Mouse (Mus musculus): ENCODE results near the gene Arrdc1. TPM values are rescaled to one million over a fixed set of nuclear protein-coding genes. Genes with fewer than 3 reads are reported as not detected.

The Arrdc1 gene
- polyA plus RNA-seq, 1 experiment from 2014 or later = 116 TPM

DNA sequence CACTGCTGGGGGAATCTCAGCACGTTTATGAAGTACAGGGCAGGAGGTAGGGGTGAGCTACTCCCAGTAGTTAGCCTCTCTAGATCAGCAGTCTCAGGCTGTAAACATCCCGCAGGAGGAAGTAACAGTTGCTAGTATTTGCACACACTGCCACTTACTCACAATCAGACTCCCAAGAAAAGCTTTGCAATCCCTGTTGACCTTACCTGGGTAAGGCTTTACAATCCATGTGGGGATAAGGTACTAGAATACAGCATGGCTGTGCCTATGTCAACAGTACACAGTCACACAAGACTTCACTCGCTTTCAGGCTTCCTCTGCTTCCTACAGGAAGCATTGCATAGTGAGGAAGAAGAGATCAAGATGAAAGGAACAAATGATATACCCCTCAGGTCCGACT is 38.3 kb downstream of the Arrdc1 start:
- H3K27me3 ChIP-seq = no peaks in the 10 kb centered on the region
- no peak overlapping the region for H3K9ac ChIP-seq
- no peak overlapping the region for H3K4me3 ChIP-seq
- peaks cover 10% of the 10 kb centered on the region for H3K4me1 ChIP-seq
- H3K36me3 ChIP-seq = no peaks in the 10 kb centered on the region
- WGBS = 70% methylated on average over 4 of the region's 4 CpGs
- H3K4me2 ChIP-seq = no peak overlapping the region
- no peak overlapping the region for H3K27ac ChIP-seq
- H3K9me3 ChIP-seq = no peaks in the 10 kb centered on the region
- no peak for ATAC-seq (ENCODE audit: borderline replicate concordance, extremely low read depth, low FRiP score, low TSS enrichment)

DNA sequence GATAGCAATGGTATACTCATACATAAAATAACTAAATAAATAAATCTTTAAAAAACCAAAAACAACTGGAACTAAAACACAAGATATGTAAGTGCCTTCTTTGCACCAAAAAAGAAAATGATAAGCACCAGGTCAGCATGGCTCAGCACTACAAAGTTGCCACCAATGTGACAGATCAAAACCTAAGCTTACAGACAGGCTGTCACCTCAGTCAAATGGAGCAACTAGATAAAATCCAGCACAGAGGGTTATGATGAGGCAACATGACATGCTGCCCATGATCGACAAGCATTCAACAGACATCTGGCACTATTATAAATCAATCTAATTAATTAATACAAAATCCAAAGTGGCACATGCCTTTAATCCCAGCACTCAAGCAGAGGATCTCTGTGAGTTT is 40.8 kb downstream of the Arrdc1 start:
- H3K9ac ChIP-seq = no peak overlapping the region
- no peak overlapping the region for H3K4me3 ChIP-seq
- H3K36me3 ChIP-seq = no peaks in the 10 kb centered on the region
- H3K9me3 ChIP-seq = no peaks in the 10 kb centered on the region
- 98% methylated on average over 1 of the region's 1 CpGs for WGBS
- no peak overlapping the region for H3K27ac ChIP-seq
- ATAC-seq (ENCODE audit: borderline replicate concordance, extremely low read depth, low FRiP score, low TSS enrichment) = no peak
- no peak overlapping the region for H3K4me2 ChIP-seq
- H3K27me3 ChIP-seq = no peaks in the 10 kb centered on the region
- H3K4me1 ChIP-seq = peaks cover 5% of the 10 kb centered on the region; the same call in 1 of the 2 replicates

DNA sequence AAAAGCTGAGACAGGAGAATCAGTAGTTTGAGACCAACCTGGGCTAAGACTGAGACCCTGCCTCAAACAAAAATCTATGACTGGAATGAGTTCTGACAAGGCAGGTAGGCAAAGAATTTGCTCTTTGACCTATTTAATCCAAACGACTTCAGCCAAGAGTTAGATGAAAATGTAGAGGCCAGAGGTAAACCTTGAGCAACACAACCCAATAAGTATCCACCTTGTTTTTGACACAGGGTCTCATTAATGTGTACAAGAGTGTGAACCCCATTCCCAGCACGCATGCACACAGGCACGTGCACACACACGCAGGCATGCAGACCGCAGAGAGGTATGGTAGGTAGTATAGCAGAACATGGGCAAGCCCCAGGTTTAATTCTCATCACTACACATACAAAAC is 42.7 kb downstream of the Arrdc1 start:
- 81% methylated on average over 5 of the region's 5 CpGs for WGBS
- no peak overlapping the region for H3K4me3 ChIP-seq
- H3K36me3 ChIP-seq = no peaks in the 10 kb centered on the region
- H3K4me1 ChIP-seq = peaks cover 5% of the 10 kb centered on the region; the same call in 1 of the 2 replicates
- no peak for ATAC-seq (ENCODE audit: borderline replicate concordance, extremely low read depth, low FRiP score, low TSS enrichment)
- H3K27me3 ChIP-seq = no peaks in the 10 kb centered on the region
- no peak overlapping the region for H3K9ac ChIP-seq
- H3K27ac ChIP-seq = no peak overlapping the region
- no peaks in the 10 kb centered on the region for H3K9me3 ChIP-seq
- H3K4me2 ChIP-seq = no peak overlapping the region

DNA sequence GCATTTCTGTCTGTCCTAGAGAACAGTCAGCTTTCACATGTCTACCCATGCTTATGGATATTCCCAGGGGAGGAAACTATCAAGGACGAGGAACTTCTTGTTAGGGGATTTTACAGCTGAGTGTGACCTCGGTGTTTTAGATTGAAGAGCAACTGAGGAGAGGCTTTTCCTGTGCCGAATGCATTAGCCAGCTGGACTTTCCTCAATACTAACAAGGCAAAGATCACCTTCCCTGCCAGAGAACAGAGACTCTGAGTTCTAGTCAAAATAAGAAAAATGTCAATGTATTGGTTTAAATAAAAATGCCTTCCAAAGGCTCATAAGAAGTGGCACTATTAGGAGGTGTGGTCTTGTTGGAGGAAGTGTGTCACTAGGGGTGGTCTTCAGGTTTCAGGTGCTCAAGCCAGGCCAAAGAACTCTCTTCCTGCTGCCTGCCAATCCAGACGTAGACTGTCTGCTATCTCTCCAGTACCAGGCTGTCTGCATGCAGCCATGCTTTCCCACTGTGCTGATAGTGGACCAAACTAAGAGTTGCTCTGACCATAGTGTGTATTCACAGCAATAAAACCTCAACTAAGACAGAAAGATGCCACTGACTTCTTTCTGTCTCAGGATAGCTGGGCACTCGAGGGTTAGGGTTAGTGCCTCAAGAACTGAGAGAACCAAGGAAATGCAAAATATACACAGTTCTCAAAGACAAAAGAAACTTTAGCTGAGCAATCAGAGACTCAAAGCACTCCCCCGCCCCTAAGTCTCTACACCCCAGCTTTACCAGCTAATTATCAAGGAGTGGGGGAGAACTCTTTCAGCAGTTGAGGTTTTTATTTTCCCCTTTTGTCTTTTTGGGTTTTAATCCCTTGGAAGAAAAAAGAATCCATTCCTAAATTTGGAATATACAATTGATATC is 44.3 kb downstream of the Arrdc1 start:
- ATAC-seq (ENCODE audit: borderline replicate concordance, extremely low read depth, low FRiP score, low TSS enrichment) = no peak
- no peak overlapping the region for H3K4me2 ChIP-seq
- H3K27me3 ChIP-seq = no peaks in the 10 kb centered on the region
- no peaks in the 10 kb centered on the region for H3K9me3 ChIP-seq
- no peak overlapping the region for H3K27ac ChIP-seq
- H3K9ac ChIP-seq = no peak overlapping the region
- WGBS = 71% methylated on average over 6 of the region's 6 CpGs
- peaks cover 5% of the 10 kb centered on the region; the same call in 1 of the 2 replicates for H3K4me1 ChIP-seq
- no peak overlapping the region for H3K4me3 ChIP-seq
- H3K36me3 ChIP-seq = peaks cover 12% of the 10 kb centered on the region; the same call in 1 of the 2 replicates

DNA sequence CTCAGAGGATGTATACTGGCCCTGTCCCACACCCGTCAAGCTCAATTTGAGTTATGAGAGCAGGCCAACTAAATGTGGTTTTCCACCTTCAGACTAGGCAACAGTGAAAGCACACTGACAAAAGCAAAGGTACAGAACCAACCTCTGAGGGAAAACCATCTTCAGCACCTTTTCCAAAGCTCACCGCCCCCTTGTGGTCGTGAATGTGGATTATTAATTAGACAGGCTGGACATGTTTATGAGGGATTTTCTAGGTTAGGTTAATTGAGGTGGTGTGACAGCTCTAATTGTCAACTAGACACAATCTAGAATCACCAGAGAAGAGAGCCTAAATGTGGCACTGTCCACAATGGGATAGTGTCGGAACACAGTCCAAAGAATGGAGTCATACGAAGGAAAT is 46.2 kb downstream of the Arrdc1 start:
- no peak for ATAC-seq (ENCODE audit: borderline replicate concordance, extremely low read depth, low FRiP score, low TSS enrichment)
- H3K4me2 ChIP-seq = no peak overlapping the region
- no peak overlapping the region for H3K27ac ChIP-seq
- no peaks in the 10 kb centered on the region for H3K9me3 ChIP-seq
- H3K9ac ChIP-seq = no peak overlapping the region
- peaks cover 22% of the 10 kb centered on the region for H3K36me3 ChIP-seq
- 81% methylated on average over 5 of the region's 5 CpGs for WGBS
- H3K27me3 ChIP-seq = no peaks in the 10 kb centered on the region
- peaks cover 5% of the 10 kb centered on the region; the same call in 1 of the 2 replicates for H3K4me1 ChIP-seq
- H3K4me3 ChIP-seq = no peak overlapping the region

DNA sequence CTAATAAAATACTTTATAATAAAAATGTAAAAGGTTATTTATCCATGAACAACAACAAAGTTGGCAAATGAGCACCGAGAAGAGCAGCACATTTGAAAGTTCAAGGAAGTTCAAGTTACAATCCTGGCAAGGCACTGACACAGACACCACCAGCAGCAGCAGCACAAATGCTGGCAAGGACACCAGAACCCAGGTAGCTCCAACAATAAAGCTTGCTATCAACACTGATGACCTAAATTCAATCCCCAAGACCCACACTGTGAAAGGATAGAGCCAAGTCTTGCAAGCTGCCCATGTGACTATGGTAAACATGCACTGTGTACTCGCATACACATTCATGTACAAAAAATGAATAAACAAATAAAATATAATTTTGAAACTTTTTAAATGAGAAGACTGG is 54.4 kb downstream of the Arrdc1 start:
- no peaks in the 10 kb centered on the region for H3K9me3 ChIP-seq
- H3K4me1 ChIP-seq = no peaks in the 10 kb centered on the region
- H3K27ac ChIP-seq = no peak overlapping the region
- 87% methylated on average over 2 of the region's 2 CpGs for WGBS
- no peak for ATAC-seq (ENCODE audit: borderline replicate concordance, extremely low read depth, low FRiP score, low TSS enrichment)
- no peak overlapping the region for H3K4me3 ChIP-seq
- H3K27me3 ChIP-seq = no peaks in the 10 kb centered on the region
- H3K9ac ChIP-seq = no peak overlapping the region
- H3K36me3 ChIP-seq = peaks cover 58% of the 10 kb centered on the region
- H3K4me2 ChIP-seq = no peak overlapping the region

Small RNA genes lying within 50 kb of the gene (microRNA-seq; reads per million reads assigned to microRNA genes)
- gene Gm22875 = not detected

Other genes starting within 250 kb of the Arrdc1 start
- gene Cacna1b, start 172.1 kb downstream of the Arrdc1 start, polyA plus RNA-seq (2015; fragmentation: Nextera tagmentation; extraction: Ambion mirVana) = 0.23 and 0.31 TPM in 2 replicates
- 89.4 and 91.7 TPM in 2 replicates for gene Ehmt1, start 15.6 kb downstream of the Arrdc1 start, polyA plus RNA-seq (2015; fragmentation: Nextera tagmentation; extraction: Ambion mirVana)
- gene Zmynd19, start 14.5 kb upstream of the Arrdc1 start, polyA plus RNA-seq (2015; fragmentation: Nextera tagmentation; extraction: Ambion mirVana) = 16.3 and 17.0 TPM in 2 replicates
- gene Dph7, start 27.1 kb upstream of the Arrdc1 start, polyA plus RNA-seq (2015; fragmentation: Nextera tagmentation; extraction: Ambion mirVana) = 24.5 and 26.0 TPM in 2 replicates
- 106 and 114 TPM in 2 replicates for gene Mrpl41, start 39.8 kb upstream of the Arrdc1 start, polyA plus RNA-seq (2015; fragmentation: Nextera tagmentation; extraction: Ambion mirVana)
- gene Pnpla7, start 40.8 kb upstream of the Arrdc1 start, polyA plus RNA-seq (2015; fragmentation: Nextera tagmentation; extraction: Ambion mirVana) = 5.1 and 7.9 TPM in 2 replicates
- gene Nsmf, start 119.1 kb upstream of the Arrdc1 start, polyA plus RNA-seq (2015; fragmentation: Nextera tagmentation; extraction: Ambion mirVana) = 67.3 and 71.1 TPM in 2 replicates
- gene Entpd8, start 145.1 kb upstream of the Arrdc1 start, polyA plus RNA-seq (2015; fragmentation: Nextera tagmentation; extraction: Ambion mirVana) = 0.31 and 0.52 TPM in 2 replicates
- gene Noxa1, start 159.9 kb upstream of the Arrdc1 start, polyA plus RNA-seq (2015; fragmentation: Nextera tagmentation; extraction: Ambion mirVana) = 1.0 and 1.1 TPM in 2 replicates
- 15.7 and 16.0 TPM in 2 replicates for gene Nrarp, start 245.5 kb upstream of the Arrdc1 start, polyA plus RNA-seq (2015; fragmentation: Nextera tagmentation; extraction: Ambion mirVana)

Measured in lung, embryonic 15.5 days (tissue).